Mouse (Mus musculus): ENCODE measurements around the gene Dclk2.

DNA sequence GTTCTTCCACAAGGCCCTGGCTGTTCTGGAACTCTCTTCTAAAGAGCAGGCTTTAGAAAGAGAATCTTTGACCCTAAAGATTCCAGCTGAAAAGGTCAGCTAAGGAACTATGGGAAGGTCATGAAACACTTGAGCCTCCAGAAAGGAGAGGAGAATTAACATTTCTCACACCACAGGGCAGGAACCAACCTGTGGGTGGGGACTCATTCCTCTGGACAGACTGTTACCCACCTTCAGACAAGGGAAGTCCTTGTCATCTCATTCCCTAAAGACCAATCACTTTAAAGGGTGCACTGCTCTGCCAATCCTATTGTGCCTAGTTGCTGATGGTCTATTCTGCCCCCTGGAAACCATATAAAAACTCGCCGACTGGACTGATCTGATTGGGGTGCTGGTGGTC is 73.1 kb downstream of the Dclk2 start:
- TF ChIP-seq CTCF (IDR thresholded peaks at IDR 0.05; ENCODE audit: insufficient read depth, low read length) (no peak), POLR2A (IDR thresholded peaks at IDR 0.05; ENCODE audit: borderline replicate concordance, extremely low read depth, low read depth, low read length) (no peak)
